Mouse (Mus musculus): ENCODE data around the gene Naa38. TPM values are rescaled to one million over a fixed set of nuclear protein-coding genes. Genes with fewer than 3 reads are reported as not detected.
A peak's percentile ranks its signal among the peaks of the same experiment; 100 is the strongest.

Naa38 gene
- 93.2 and 152 TPM in 2 replicates for total RNA-seq (2017)

- ATAC-seq (replicated peaks in 1 of 2; ENCODE audit: insufficient read depth in 1 of 2, low FRiP score in 2 of 2, low TSS enrichment in 1 of 2, low read depth in 1 of 2, poor library complexity in 2 of 2, severe bottlenecking in 2 of 2) = peak; percentile 63 to 66
These were observed at the start of gene Naa38, which contains the start of gene Cyb5d1 for GRCm38 (mm10) chr11:69395235-69395633. Naa38 (plus strand) TSS chr11:69395487. Cyb5d1 (minus strand) TSS chr11:69395631.

GRCm38 (mm10) chr11:69346441-69346840 lies 48.8 kb upstream of the Naa38 start:
- ATAC-seq (replicated peaks in 1 of 2; ENCODE audit: insufficient read depth in 1 of 2, low FRiP score in 2 of 2, low TSS enrichment in 1 of 2, low read depth in 1 of 2, poor library complexity in 2 of 2, severe bottlenecking in 2 of 2) = no peak

GRCm38 (mm10) chr11:69356544-69356943 lies 38.7 kb upstream of the Naa38 start:
- ATAC-seq (replicated peaks in 1 of 2; ENCODE audit: insufficient read depth in 1 of 2, low FRiP score in 2 of 2, low TSS enrichment in 1 of 2, low read depth in 1 of 2, poor library complexity in 2 of 2, severe bottlenecking in 2 of 2) = no peak

GRCm38 (mm10) chr11:69357690-69358089 lies 37.6 kb upstream of the Naa38 start:
- no peak for ATAC-seq (replicated peaks in 1 of 2; ENCODE audit: insufficient read depth in 1 of 2, low FRiP score in 2 of 2, low TSS enrichment in 1 of 2, low read depth in 1 of 2, poor library complexity in 2 of 2, severe bottlenecking in 2 of 2)

GRCm38 (mm10) chr11:69362021-69362420 lies 33.3 kb upstream of the Naa38 start:
- ATAC-seq (replicated peaks in 1 of 2; ENCODE audit: insufficient read depth in 1 of 2, low FRiP score in 2 of 2, low TSS enrichment in 1 of 2, low read depth in 1 of 2, poor library complexity in 2 of 2, severe bottlenecking in 2 of 2) = no peak

DNA sequence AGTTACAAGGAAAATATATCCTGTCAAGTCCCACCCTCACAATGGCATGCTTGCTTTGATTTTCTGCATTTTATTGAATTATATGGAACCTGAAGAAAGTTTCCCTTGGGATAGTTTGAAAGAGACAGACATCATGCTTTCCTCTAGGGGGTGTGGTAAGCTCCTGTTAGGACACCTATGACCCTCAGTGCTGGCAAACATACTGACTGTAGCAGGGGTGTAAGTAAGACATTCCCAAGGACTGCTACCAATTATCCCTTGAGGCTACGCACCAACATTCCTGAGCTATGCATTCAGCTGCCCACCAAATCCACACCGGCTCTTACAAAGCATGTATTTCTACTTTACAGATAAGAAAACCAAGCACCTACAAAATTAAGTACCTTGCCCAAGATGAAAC lies 32.8 kb upstream of the Naa38 start:
- ATAC-seq (replicated peaks in 1 of 2; ENCODE audit: insufficient read depth in 1 of 2, low FRiP score in 2 of 2, low TSS enrichment in 1 of 2, low read depth in 1 of 2, poor library complexity in 2 of 2, severe bottlenecking in 2 of 2) = no peak

- ATAC-seq (replicated peaks in 1 of 2; ENCODE audit: insufficient read depth in 1 of 2, low FRiP score in 2 of 2, low TSS enrichment in 1 of 2, low read depth in 1 of 2, poor library complexity in 2 of 2, severe bottlenecking in 2 of 2) = no peak
These were observed 30.9 kb upstream of the Naa38 start for GRCm38 (mm10) chr11:69364376-69364775.

DNA sequence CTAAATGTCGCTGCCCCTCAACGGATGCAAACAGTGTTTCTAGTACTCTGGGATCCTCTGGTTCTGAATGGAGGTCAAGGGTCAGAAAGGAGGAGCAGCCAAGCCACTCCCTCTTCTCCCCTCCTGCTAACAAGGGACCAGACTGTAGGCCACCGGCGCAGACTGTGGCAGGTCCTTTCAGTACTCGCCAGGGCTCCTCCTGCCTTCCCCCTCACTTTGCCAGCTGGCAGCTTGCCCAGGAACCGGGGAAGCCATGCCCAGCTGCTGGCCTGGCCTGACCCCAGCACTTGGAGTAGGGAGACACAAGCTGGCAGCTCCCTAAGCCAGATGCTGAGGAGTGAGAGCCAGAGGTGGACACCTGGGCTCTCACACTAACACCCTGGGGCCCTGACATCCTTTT lies 30.4 kb upstream of the Naa38 start:
- ATAC-seq (replicated peaks in 1 of 2; ENCODE audit: insufficient read depth in 1 of 2, low FRiP score in 2 of 2, low TSS enrichment in 1 of 2, low read depth in 1 of 2, poor library complexity in 2 of 2, severe bottlenecking in 2 of 2) = peak; percentile 10 to 18; a peak in 2 of 4 replicates

DNA sequence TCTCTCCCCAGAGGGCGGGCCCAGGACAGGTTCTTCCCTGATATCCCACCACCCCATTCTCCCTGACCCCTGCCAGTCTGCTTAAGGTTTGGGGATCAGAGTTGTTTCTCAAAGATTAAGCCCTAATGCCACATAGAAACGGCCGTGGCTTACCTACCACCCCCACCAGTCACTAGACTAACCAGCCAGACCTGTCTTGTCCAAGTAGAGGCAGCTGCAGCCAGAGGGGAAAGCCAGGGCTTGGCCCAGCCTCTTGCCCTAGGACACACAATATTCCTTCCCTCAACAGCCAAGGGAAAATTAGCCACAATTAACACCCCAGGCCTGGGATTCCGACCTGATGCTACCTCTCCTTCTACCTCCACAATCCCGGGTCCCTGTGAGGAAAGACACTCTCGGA lies 29.6 kb upstream of the Naa38 start:
- ATAC-seq (replicated peaks in 1 of 2; ENCODE audit: insufficient read depth in 1 of 2, low FRiP score in 2 of 2, low TSS enrichment in 1 of 2, low read depth in 1 of 2, poor library complexity in 2 of 2, severe bottlenecking in 2 of 2) = no peak

DNA sequence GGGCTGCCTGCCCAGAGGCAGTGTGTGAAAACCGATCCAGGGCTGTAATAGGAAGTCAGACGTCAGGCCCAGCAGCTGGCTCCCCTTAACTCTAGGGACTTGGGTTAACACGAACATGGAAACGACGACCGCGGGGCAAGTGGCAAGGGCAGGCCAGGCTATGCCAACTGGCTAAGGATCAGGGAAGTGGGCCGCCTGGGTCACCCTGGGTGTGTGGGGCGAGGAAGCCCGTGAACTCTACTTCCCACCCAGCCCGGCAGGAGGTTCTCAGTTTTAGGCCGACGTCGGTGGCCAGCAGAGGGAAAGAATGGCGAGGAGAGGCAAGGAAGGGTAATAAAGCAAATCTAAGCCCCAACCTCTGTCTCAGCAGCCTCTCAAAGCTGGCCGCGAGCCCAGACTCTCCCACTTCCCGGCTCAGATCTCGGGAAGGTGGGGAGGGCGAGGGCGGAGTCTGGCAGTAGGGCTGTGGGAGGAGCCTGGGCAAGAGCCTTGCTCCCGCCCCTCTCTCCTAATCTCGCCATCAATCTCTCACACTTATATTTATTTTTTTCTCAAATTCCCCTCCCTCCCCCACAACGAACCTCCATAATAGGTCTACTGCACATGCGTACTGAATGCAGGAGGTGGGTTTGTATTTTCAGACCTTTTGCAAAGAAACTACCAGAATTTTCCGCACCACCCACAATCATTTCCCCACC lies 29.0 kb upstream of the Naa38 start:
- ATAC-seq (replicated peaks in 1 of 2; ENCODE audit: insufficient read depth in 1 of 2, low FRiP score in 2 of 2, low TSS enrichment in 1 of 2, low read depth in 1 of 2, poor library complexity in 2 of 2, severe bottlenecking in 2 of 2) = peak; percentile 72 to 79

- no peak for ATAC-seq (replicated peaks in 1 of 2; ENCODE audit: insufficient read depth in 1 of 2, low FRiP score in 2 of 2, low TSS enrichment in 1 of 2, low read depth in 1 of 2, poor library complexity in 2 of 2, severe bottlenecking in 2 of 2)
These were observed 28.3 kb upstream of the Naa38 start for GRCm38 (mm10) chr11:69366855-69367615.

DNA sequence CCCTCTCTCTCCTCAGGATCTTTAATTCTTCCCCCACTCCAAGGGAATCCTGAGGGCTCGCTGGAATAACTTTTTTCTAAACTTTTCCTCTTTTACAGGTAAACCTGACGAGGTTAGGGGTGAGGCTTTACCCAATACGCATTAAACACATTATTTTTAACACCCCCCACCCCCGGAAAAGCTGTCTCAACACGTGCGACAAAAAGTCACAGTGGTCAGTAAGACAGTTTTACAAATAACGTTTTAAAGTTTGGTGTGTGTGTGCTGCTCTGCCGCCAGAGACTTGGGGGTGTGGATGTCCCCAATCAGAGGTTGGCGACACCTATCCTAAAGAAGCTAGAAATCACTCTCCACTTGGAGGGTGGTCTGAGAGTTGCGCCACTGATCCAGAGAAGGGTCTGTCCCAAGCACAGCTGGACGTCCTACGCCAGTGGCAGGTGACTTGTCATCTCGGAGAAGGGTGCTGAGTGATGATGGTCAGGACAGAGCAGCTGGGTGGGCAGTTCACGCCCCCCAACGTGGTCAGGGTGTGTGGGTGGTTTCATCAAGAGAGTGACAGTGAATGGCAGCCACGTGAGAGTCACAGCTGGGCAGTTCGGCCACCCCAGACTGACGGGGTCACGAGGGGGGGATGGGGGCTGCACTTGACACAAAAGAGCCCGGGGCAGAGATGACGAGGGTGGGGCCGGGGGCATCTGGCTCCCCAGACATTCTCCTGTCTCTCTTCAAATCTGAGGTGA lies 27.5 kb upstream of the Naa38 start:
- ATAC-seq (replicated peaks in 1 of 2; ENCODE audit: insufficient read depth in 1 of 2, low FRiP score in 2 of 2, low TSS enrichment in 1 of 2, low read depth in 1 of 2, poor library complexity in 2 of 2, severe bottlenecking in 2 of 2) = no peak

- ATAC-seq (replicated peaks in 1 of 2; ENCODE audit: insufficient read depth in 1 of 2, low FRiP score in 2 of 2, low TSS enrichment in 1 of 2, low read depth in 1 of 2, poor library complexity in 2 of 2, severe bottlenecking in 2 of 2) = no peak
These were observed 26.7 kb upstream of the Naa38 start for GRCm38 (mm10) chr11:69368356-69369214.

- no peak for ATAC-seq (replicated peaks in 1 of 2; ENCODE audit: insufficient read depth in 1 of 2, low FRiP score in 2 of 2, low TSS enrichment in 1 of 2, low read depth in 1 of 2, poor library complexity in 2 of 2, severe bottlenecking in 2 of 2)
These were observed 25.9 kb upstream of the Naa38 start, which contains the start of gene Chd3 for GRCm38 (mm10) chr11:69369215-69369989. Chd3 (minus strand) TSS chr11:69369406.

GRCm38 (mm10) chr11:69369990-69370816 lies 25.1 kb upstream of the Naa38 start:
- no peak for ATAC-seq (replicated peaks in 1 of 2; ENCODE audit: insufficient read depth in 1 of 2, low FRiP score in 2 of 2, low TSS enrichment in 1 of 2, low read depth in 1 of 2, poor library complexity in 2 of 2, severe bottlenecking in 2 of 2)

GRCm38 (mm10) chr11:69370817-69371215 lies 24.5 kb upstream of the Naa38 start:
- ATAC-seq (replicated peaks in 1 of 2; ENCODE audit: insufficient read depth in 1 of 2, low FRiP score in 2 of 2, low TSS enrichment in 1 of 2, low read depth in 1 of 2, poor library complexity in 2 of 2, severe bottlenecking in 2 of 2) = no peak

Data from hematopoietic stem cell, adult 5-6 weeks (primary cell).